Mouse (Mus musculus) intestine, embryonic 15.5 days (tissue): Measurements from ENCODE around the gene 4933427D14Rik. TPM values are rescaled to one million over a fixed set of nuclear protein-coding genes. Genes with fewer than 3 reads are reported as not detected.

ENCODE experiments used
- ATAC-seq: fragments of 200-750 bp; cut with Nextera tagmentation; 2 replicates; pipeline ENCODE4 v1.8.0; 2017; ENCODE audit warnings: moderate TSS enrichment, moderate library complexity
- H3K27ac ChIP-seq: fragments of 300-500 bp; sonication (generic); 2 replicates; pipeline ENCODE4 v1.5.1; 2015; ENCODE audit warnings: mild to moderate bottlenecking, inconsistent platforms
- H3K27me3 ChIP-seq: fragments of 300-500 bp; sonication (generic); replicated peaks from 2 replicates; pipeline ENCODE4 v1.6.1; 2015; ENCODE audit warnings: inconsistent platforms
- H3K36me3 ChIP-seq: fragments of 300-500 bp; sonication (generic); 2 replicates; pipeline ENCODE4 v1.6.1; 2015; ENCODE audit warnings: inconsistent platforms
- H3K4me1 ChIP-seq: fragments of 300-500 bp; sonication (generic); replicated peaks from 2 replicates; pipeline ENCODE4 v1.6.1; 2015; ENCODE audit warnings: inconsistent platforms
- H3K4me2 ChIP-seq: fragments of 300-500 bp; sonication (generic); replicated peaks from 2 replicates; pipeline ENCODE4 v1.6.1; 2015; ENCODE audit warnings: mild to moderate bottlenecking, inconsistent platforms
- H3K4me3 ChIP-seq: fragments of 300-500 bp; sonication (generic); replicated peaks from 2 replicates; pipeline ENCODE4 v1.5.1; 2015; ENCODE audit warnings: inconsistent platforms
- H3K9ac ChIP-seq: fragments of 300-500 bp; sonication (generic); 2 replicates; pipeline ENCODE4 v1.6.1; 2015; ENCODE audit warnings: inconsistent platforms
- H3K9me3 ChIP-seq: fragments of 300-500 bp; sonication (generic); 2 replicates; pipeline ENCODE4 v1.6.1; 2016; ENCODE audit warnings: inconsistent platforms
- WGBS: fragments of 180-500 bp; shearing (Covaris S2); methylation state at CpG from one replicate; pipeline ENCODE4 v1.1.7; 2015; 5-methylcytosine and 5-hydroxymethylcytosine counted together
- polyA plus RNA-seq: library from polyadenylated mRNA; unstranded; fragments of >200 nt; fragmentation: Nextera tagmentation; extraction: Ambion mirVana; gene quantifications from 2 replicates; pipeline ENCODE4 v1.2.1, GENCODE M21; 2015

Gene 4933427D14Rik
- polyA plus RNA-seq, 1 experiment from 2014 or later = 12.7 TPM

- peak overlapping the region; percentile 77 for H3K27ac ChIP-seq
- ATAC-seq = peak; percentile 75
These were observed 51.9 kb downstream of the 4933427D14Rik start for GRCm38 (mm10) chr11:72155186-72155980.

GRCm38 (mm10) chr11:72153122-72153862, 54.0 kb downstream of the 4933427D14Rik start:
- no peak overlapping the region for H3K27ac ChIP-seq

More at GRCm38 (mm10) chr11:72155186-72155980, 51.9 kb downstream of the 4933427D14Rik start:
- no peak overlapping the region for H3K4me2 ChIP-seq
- 0 out of 2 replicates have a peak, but pooled peaks cover 2% of the 10 kb centered on the region for H3K4me1 ChIP-seq
- peaks cover 9% of the 10 kb centered on the region; the same call in 1 of the 2 replicates for H3K36me3 ChIP-seq
- H3K9ac ChIP-seq = no peak overlapping the region
- H3K4me3 ChIP-seq = no peak overlapping the region
- no peaks in the 10 kb centered on the region for H3K9me3 ChIP-seq
- H3K27me3 ChIP-seq = no peaks in the 10 kb centered on the region
- WGBS = 64% methylated on average over 11 of the region's 11 CpGs

GRCm38 (mm10) chr11:72151120-72151519, 56.1 kb downstream of the 4933427D14Rik start:
- Histone ChIP-seq H3K27me3 (no peaks in the 10 kb centered on the region), H3K9ac (no peak overlapping the region), H3K27ac (peak overlapping the region; percentile 6; the same call in 1 of the 2 replicates), H3K36me3 (no peaks in the 10 kb centered on the region; the same call in 1 of the 2 replicates), H3K4me3 (no peak overlapping the region), H3K4me1 (0 out of 2 replicates have a peak, but pooled peaks cover 4% of the 10 kb centered on the region), H3K9me3 (no peaks in the 10 kb centered on the region), H3K4me2 (no peak overlapping the region)
- WGBS = 47% methylated on average over 2 of the region's 2 CpGs
- no peak for ATAC-seq

More at GRCm38 (mm10) chr11:72153122-72153862, 54.0 kb downstream of the 4933427D14Rik start:
- Histone ChIP-seq H3K4me1 (0 out of 2 replicates have a peak, but pooled peaks cover 2% of the 10 kb centered on the region), H3K27me3 (no peaks in the 10 kb centered on the region), H3K9me3 (no peaks in the 10 kb centered on the region), H3K4me2 (no peak overlapping the region), H3K9ac (no peak overlapping the region), H3K36me3 (peaks cover 4% of the 10 kb centered on the region; the same call in 1 of the 2 replicates), H3K4me3 (no peak overlapping the region)
- no peak for ATAC-seq
- 82% methylated on average over 12 of the region's 12 CpGs for WGBS

GRCm38 (mm10) chr11:72147910-72148309, 59.3 kb downstream of the 4933427D14Rik start:
- no peak for ATAC-seq
- Histone ChIP-seq H3K4me2 (no peak overlapping the region), H3K36me3 (no peaks in the 10 kb centered on the region), H3K27ac (no peak overlapping the region), H3K27me3 (no peaks in the 10 kb centered on the region), H3K4me1 (0 out of 2 replicates have a peak, but pooled peaks cover 2% of the 10 kb centered on the region), H3K9me3 (no peaks in the 10 kb centered on the region), H3K4me3 (no peak overlapping the region), H3K9ac (no peak overlapping the region)
- 55% methylated on average over 3 of the region's 3 CpGs for WGBS

- no peak overlapping the region for H3K27ac ChIP-seq
- H3K9me3 ChIP-seq = no peaks in the 10 kb centered on the region
- 89% methylated on average over 1 of the region's 1 CpGs for WGBS
These were observed 61.4 kb downstream of the 4933427D14Rik start for GRCm38 (mm10) chr11:72145877-72146248.

GRCm38 (mm10) chr11:72145182-72145876, 61.9 kb downstream of the 4933427D14Rik start:
- H3K27ac ChIP-seq = no peak overlapping the region
- 8% methylated on average over 2 of the region's 2 CpGs for WGBS
- no peaks in the 10 kb centered on the region for H3K36me3 ChIP-seq
- no peaks in the 10 kb centered on the region for H3K9me3 ChIP-seq
- H3K9ac ChIP-seq = no peak overlapping the region
- 0 out of 2 replicates have a peak, but pooled peaks cover 2% of the 10 kb centered on the region for H3K4me1 ChIP-seq
- no peak for ATAC-seq
- H3K4me2 ChIP-seq = no peak overlapping the region
- no peak overlapping the region for H3K4me3 ChIP-seq
- no peaks in the 10 kb centered on the region for H3K27me3 ChIP-seq

More at GRCm38 (mm10) chr11:72145877-72146248, 61.4 kb downstream of the 4933427D14Rik start:
- no peak overlapping the region for H3K4me2 ChIP-seq
- no peaks in the 10 kb centered on the region for H3K36me3 ChIP-seq
- 0 out of 2 replicates have a peak, but pooled peaks cover 2% of the 10 kb centered on the region for H3K4me1 ChIP-seq
- ATAC-seq = no peak
- H3K4me3 ChIP-seq = no peak overlapping the region
- H3K27me3 ChIP-seq = no peaks in the 10 kb centered on the region
- no peak overlapping the region for H3K9ac ChIP-seq

GRCm38 (mm10) chr11:72142889-72143288, 64.4 kb downstream of the 4933427D14Rik start:
- Histone ChIP-seq H3K27ac (no peak overlapping the region), H3K4me3 (no peak overlapping the region), H3K4me2 (no peak overlapping the region), H3K27me3 (0 out of 2 replicates have a peak, but pooled peaks cover 4% of the 10 kb centered on the region), H3K4me1 (0 out of 2 replicates have a peak, but pooled peaks cover 1% of the 10 kb centered on the region), H3K36me3 (no peaks in the 10 kb centered on the region), H3K9ac (no peak overlapping the region), H3K9me3 (no peaks in the 10 kb centered on the region)
- peak; percentile 39; the same call in 1 of the 2 replicates for ATAC-seq
- WGBS = 53% methylated on average over 10 of the region's 10 CpGs

- 37% methylated on average over 6 of the region's 6 CpGs for WGBS
- Histone ChIP-seq H3K36me3 (no peaks in the 10 kb centered on the region), H3K9ac (no peak overlapping the region), H3K4me1 (peaks cover 10% of the 10 kb centered on the region), H3K9me3 (no peaks in the 10 kb centered on the region), H3K4me2 (no peak overlapping the region), H3K4me3 (no peak overlapping the region), H3K27ac (no peak overlapping the region), H3K27me3 (peaks cover 14% of the 10 kb centered on the region)
- ATAC-seq = peak; percentile 69; the same call in 1 of the 2 replicates
These were observed 67.1 kb downstream of the 4933427D14Rik start for GRCm38 (mm10) chr11:72140198-72140597.

GRCm38 (mm10) chr11:72136231-72136982, 70.9 kb downstream of the 4933427D14Rik start:
- H3K4me1 ChIP-seq = peaks cover 29% of the 10 kb centered on the region
- peak overlapping the region; percentile 99 for H3K4me2 ChIP-seq
- H3K4me3 ChIP-seq = peak overlapping the region; percentile 63
- H3K27ac ChIP-seq = no peak overlapping the region
- ATAC-seq = 0 out of 2 replicates have a peak, but pooled peaks have one; percentile 21
- 43% methylated on average over 11 of the region's 11 CpGs for WGBS
- no peaks in the 10 kb centered on the region for H3K36me3 ChIP-seq
- peaks cover 25% of the 10 kb centered on the region for H3K27me3 ChIP-seq
- peak overlapping the region; percentile 70; the same call in 1 of the 2 replicates for H3K9ac ChIP-seq
- H3K9me3 ChIP-seq = no peaks in the 10 kb centered on the region

GRCm38 (mm10) chr11:72135383-72136158, 71.7 kb downstream of the 4933427D14Rik start, which contains the start of gene Pitpnm3:
Gene Pitpnm3, minus strand, starts transcription at chr11:72135778.
- H3K27ac ChIP-seq = no peak within 1 kb of the TSS
- peak within 1 kb of the TSS; percentile 99 for H3K4me2 ChIP-seq
- ATAC-seq = peak; percentile 24
- peak within 1 kb of the TSS; percentile 63 for H3K4me3 ChIP-seq
- under 1% methylated on average over 99 of the region's 107 CpGs for WGBS
- H3K4me1 ChIP-seq = peaks cover 29% of the 10 kb centered on the region
- H3K36me3 ChIP-seq = no peaks in the 10 kb centered on the region
- peaks cover 25% of the 10 kb centered on the region for H3K27me3 ChIP-seq
- H3K9me3 ChIP-seq = no peaks in the 10 kb centered on the region
- peak within 1 kb of the TSS; percentile 70 for H3K9ac ChIP-seq
